Mouse (Mus musculus) G1E (cell line): ENCODE results near the gene Olfr116.

ENCODE experiments used
- CTCF ChIP-seq: IDR thresholded peaks from 2 replicates; pipeline ENCODE4 v1.5.1; 2012; ENCODE audit warnings: low read depth, low read length, inconsistent platforms, mixed read lengths
- GATA2 ChIP-seq: IDR thresholded peaks from 2 replicates; pipeline ENCODE4 v1.6.1; 2012; ENCODE audit warnings: low read depth, low read length, inconsistent platforms, borderline replicate concordance
- POLR2AphosphoS5 ChIP-seq: IDR thresholded peaks from 2 replicates; pipeline ENCODE4 v1.6.1; 2012; ENCODE audit warnings: low read depth, low read length, inconsistent platforms; ENCODE audit not compliant: insufficient replicate concordance
- TAL1 ChIP-seq: conservative IDR thresholded peaks from 2 replicates; pipeline ENCODE4 v1.6.1; 2012; ENCODE audit warnings: low read depth, low read length, inconsistent platforms, mixed read lengths

GRCm38 (mm10) chr17:37666688-37667087 is 39.7 kb upstream of the Olfr116 start, which contains the start of gene Olfr118:
- TF ChIP-seq CTCF (no peak), TAL1 (no peak), GATA2 (no peak), POLR2AphosphoS5 (no peak)
